Mouse (Mus musculus) erythroblast, embryonic 14.5 days (primary cell): Measurements from ENCODE around the gene Cblb. TPM values are rescaled to one million over a fixed set of nuclear protein-coding genes. Genes with fewer than 3 reads are reported as not detected.

Experiments used
- H3K27me3 ChIP-seq: 2 replicates; pipeline ENCODE4 v1.6.1; 2012; ENCODE audit warnings: inconsistent platforms; ENCODE audit not compliant: control insufficient read depth
- H3K36me3 ChIP-seq: 2 replicates; pipeline ENCODE4 v1.6.1; 2012; ENCODE audit warnings: mild to moderate bottlenecking, inconsistent platforms; ENCODE audit not compliant: control insufficient read depth
- H3K4me1 ChIP-seq: 2 replicates; pipeline ENCODE4 v1.6.1; 2012; ENCODE audit warnings: inconsistent platforms; ENCODE audit not compliant: control insufficient read depth
- H3K4me3 ChIP-seq: replicated peaks from 2 replicates; pipeline ENCODE3; 2012; ENCODE audit warnings: moderate library complexity, mild to moderate bottlenecking, inconsistent platforms
- H3K9me3 ChIP-seq: 2 replicates; pipeline ENCODE4 v1.6.1; 2012; ENCODE audit warnings: low read length, inconsistent platforms, mixed read lengths; ENCODE audit not compliant: control insufficient read depth
- GATA1 ChIP-seq: IDR thresholded peaks from 2 replicates; pipeline ENCODE4 v1.6.1; 2012; ENCODE audit warnings: low read length, inconsistent platforms, mixed read lengths
- TAL1 ChIP-seq: IDR thresholded peaks from 3 replicates; pipeline ENCODE4 v1.6.1; 2012; ENCODE audit warnings: low read length, inconsistent platforms, mixed read lengths
- polyA plus RNA-seq: library from polyadenylated mRNA; stranded (reverse); fragments of >175 nt; gene quantifications from 2 replicates; pipeline ENCODE4 v1.2.3, GENCODE M21; 2012

The Cblb gene
- polyA plus RNA-seq = 0.09 and 0.10 TPM in 2 replicates

DNA sequence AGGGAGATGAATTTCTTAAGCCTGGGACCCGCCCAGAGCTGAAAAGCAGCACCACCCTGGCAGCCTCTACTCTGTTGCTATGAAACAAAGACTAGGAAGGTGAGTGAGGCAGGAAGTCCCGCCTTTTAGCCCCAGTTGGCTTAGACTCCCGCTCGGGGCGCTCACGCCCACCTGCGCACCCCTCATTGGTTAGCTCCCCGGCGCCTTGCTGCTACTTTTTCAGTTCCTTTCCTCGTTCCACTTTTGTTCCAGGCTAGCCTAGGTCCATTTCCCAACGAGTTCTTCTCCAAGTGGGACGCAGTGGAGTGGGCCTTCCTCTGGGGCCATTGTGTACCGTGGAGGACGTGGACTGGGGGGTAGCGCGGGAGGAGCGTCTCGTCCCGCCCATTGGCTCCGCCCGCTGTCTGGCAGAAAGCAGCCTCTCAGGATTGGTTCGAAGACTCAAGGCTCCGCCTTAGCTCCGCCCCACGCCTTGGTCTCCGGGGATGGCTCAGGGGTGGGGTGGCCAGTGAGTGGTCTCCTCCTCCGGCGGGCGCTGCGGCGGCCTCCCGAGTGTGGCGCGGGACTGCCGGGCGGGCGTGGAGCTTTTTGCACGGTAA, at the start of gene Cblb:
Cblb (plus strand) TSS at position 135 of the 599 bp plus-strand sequence.
- TF ChIP-seq GATA1 = no peak
- TF ChIP-seq TAL1 = no peak

DNA sequence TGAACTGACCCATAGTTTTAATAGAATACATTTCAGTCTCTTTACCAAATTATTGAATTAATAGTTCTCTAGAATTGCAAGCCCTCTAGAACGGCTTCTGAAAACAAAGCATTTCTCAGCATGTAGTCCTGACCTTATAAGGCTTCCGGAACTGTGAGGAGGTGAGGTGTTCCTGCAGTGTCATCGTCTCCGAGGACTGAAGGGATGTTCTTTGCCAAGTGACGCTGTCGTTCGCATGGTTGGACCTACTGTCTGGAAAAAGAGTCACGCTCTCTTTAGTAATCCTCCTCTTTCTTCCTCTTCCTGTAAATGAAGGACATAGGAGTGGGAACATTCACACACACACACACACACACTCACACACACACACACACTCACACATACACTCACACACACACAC, 45.6 kb upstream of the Cblb start:
- no peaks in the 10 kb centered on the region for H3K4me1 ChIP-seq
- no peak overlapping the region for H3K4me3 ChIP-seq
- no peaks in the 10 kb centered on the region for H3K36me3 ChIP-seq
- no peak for TF ChIP-seq GATA1
- no peak for TF ChIP-seq TAL1
- H3K9me3 ChIP-seq = no peaks in the 10 kb centered on the region
- H3K27me3 ChIP-seq = no peaks in the 10 kb centered on the region

More for the DNA sequence above, at the start of gene Cblb:
- no peaks in the 10 kb centered on the region for H3K9me3 ChIP-seq
- peaks cover 26% of the 10 kb centered on the region for H3K4me1 ChIP-seq
- H3K36me3 ChIP-seq = peaks cover 11% of the 10 kb centered on the region
- no peaks in the 10 kb centered on the region for H3K27me3 ChIP-seq
- peak within 1 kb of the TSS; percentile 94 for H3K4me3 ChIP-seq

- no peaks in the 10 kb centered on the region for H3K9me3 ChIP-seq
- TF ChIP-seq TAL1 (no peak), GATA1 (no peak)
Measured at GRCm38 (mm10) chr16:51986207-51986606, 44.8 kb upstream of the Cblb start.

DNA sequence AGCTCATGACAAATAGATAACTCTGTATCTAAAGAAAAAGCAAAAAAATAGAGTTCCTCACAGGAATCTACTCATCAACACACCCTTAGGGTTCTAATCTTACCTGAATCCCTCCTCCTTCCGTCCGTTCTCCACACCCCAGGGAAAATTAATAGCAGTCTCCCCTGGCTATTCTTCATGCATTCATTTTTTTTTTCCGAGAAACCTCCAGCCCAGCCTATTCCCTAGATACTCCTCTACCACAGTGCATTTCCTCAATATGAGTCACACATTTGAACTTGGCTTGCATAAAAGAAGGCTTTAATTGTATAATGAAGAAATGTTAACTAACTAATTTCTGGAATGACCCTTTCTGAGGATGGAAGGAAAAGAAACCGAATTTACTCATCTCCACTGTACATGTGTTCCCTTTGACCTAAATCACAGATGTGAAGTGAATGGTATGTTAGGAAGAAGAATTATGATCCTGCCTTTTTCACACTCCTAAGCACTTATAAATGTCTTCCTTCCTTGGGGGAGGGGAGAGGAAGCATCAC, 43.9 kb upstream of the Cblb start:
- H3K27me3 ChIP-seq = no peaks in the 10 kb centered on the region

More at GRCm38 (mm10) chr16:51986207-51986606, 44.8 kb upstream of the Cblb start:
- Histone ChIP-seq H3K36me3 (no peaks in the 10 kb centered on the region), H3K4me1 (no peaks in the 10 kb centered on the region), H3K27me3 (no peaks in the 10 kb centered on the region), H3K4me3 (no peak overlapping the region)

GRCm38 (mm10) chr16:51988027-51988426, 43.0 kb upstream of the Cblb start:
- no peaks in the 10 kb centered on the region for H3K4me1 ChIP-seq
- no peaks in the 10 kb centered on the region for H3K27me3 ChIP-seq
- no peak overlapping the region for H3K4me3 ChIP-seq
- TF ChIP-seq TAL1 (no peak), GATA1 (no peak)
- H3K36me3 ChIP-seq = no peaks in the 10 kb centered on the region
- no peaks in the 10 kb centered on the region for H3K9me3 ChIP-seq

More for the DNA sequence above, 43.9 kb upstream of the Cblb start:
- H3K36me3 ChIP-seq = no peaks in the 10 kb centered on the region
- no peak for TF ChIP-seq GATA1
- no peak for TF ChIP-seq TAL1
- H3K9me3 ChIP-seq = no peaks in the 10 kb centered on the region
- no peak overlapping the region for H3K4me3 ChIP-seq
- H3K4me1 ChIP-seq = no peaks in the 10 kb centered on the region

GRCm38 (mm10) chr16:51989259-51989658, 41.8 kb upstream of the Cblb start:
- H3K27me3 ChIP-seq = no peaks in the 10 kb centered on the region
- H3K9me3 ChIP-seq = no peaks in the 10 kb centered on the region
- H3K4me1 ChIP-seq = no peaks in the 10 kb centered on the region
- TF ChIP-seq GATA1 (no peak), TAL1 (no peak)
- no peak overlapping the region for H3K4me3 ChIP-seq
- H3K36me3 ChIP-seq = no peaks in the 10 kb centered on the region

- no peak for TF ChIP-seq GATA1
- TF ChIP-seq TAL1 = no peak
- no peaks in the 10 kb centered on the region for H3K4me1 ChIP-seq
- no peaks in the 10 kb centered on the region for H3K36me3 ChIP-seq
- H3K9me3 ChIP-seq = no peaks in the 10 kb centered on the region
- no peak overlapping the region for H3K4me3 ChIP-seq
- H3K27me3 ChIP-seq = no peaks in the 10 kb centered on the region
Measured at GRCm38 (mm10) chr16:52000043-52000442, 31.0 kb upstream of the Cblb start.

DNA sequence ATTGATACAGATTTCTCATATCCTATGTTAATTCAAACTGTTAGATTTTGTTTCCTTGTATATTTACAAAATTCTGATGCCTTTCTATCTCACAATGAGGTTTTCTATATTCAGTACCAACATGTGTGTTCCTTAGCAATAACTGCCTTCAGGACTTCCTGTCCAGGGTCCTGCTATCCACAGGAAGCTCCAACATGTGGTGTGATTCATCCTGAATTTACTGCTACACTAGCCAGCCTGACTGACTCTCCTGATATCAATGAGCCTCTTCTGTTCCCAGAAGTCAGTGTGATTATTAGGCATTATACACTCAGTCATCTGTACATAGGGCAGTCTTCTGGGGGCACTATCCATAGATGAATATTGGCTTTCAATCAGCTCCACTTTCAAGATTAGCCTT, 30.2 kb upstream of the Cblb start:
- no peaks in the 10 kb centered on the region for H3K9me3 ChIP-seq
- H3K4me1 ChIP-seq = no peaks in the 10 kb centered on the region
- H3K36me3 ChIP-seq = no peaks in the 10 kb centered on the region
- no peak overlapping the region for H3K4me3 ChIP-seq
- H3K27me3 ChIP-seq = no peaks in the 10 kb centered on the region
- TF ChIP-seq GATA1 = no peak
- TF ChIP-seq TAL1 = no peak

DNA sequence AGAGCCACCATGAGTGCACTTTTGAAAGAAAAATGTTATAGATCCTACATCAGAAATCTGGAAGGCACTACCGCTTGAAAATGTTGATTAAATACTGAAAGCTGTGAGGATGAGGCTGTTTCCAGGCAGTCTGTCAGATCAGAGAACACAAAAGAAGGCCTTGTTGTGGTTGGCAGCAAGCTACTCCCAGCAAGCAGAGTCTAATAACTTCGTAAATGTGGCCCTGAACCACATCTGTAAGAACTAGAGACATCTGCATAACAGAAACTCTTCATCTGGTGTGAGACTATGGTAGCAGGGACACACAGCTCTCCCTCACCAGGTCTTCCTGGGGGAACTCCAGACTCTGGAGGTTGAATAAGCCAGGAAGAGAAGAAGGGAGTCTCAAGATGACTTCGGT, 24.0 kb upstream of the Cblb start:
- no peaks in the 10 kb centered on the region for H3K4me1 ChIP-seq
- H3K27me3 ChIP-seq = no peaks in the 10 kb centered on the region
- no peak overlapping the region for H3K4me3 ChIP-seq
- no peak for TF ChIP-seq GATA1
- no peak for TF ChIP-seq TAL1
- no peaks in the 10 kb centered on the region for H3K36me3 ChIP-seq
- H3K9me3 ChIP-seq = no peaks in the 10 kb centered on the region

DNA sequence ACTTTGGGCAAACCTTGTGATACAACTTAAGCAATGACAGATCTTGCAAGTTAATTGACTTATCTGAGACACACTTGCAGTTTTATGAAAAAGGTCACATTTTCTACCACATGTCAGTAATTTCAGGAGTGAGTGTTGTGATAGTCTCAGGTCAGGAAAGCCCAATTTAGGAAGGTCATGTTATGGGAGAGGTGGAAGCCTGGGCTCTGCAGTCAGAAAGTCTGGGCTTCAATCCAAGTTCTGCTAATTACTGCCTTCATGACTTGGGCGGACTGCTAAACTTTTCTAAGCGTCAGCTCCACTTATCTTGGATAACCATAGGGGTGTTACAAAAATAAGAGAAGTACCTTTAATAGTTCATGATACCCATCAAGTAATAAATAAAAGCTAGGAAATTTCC, 22.6 kb upstream of the Cblb start:
- H3K4me1 ChIP-seq = no peaks in the 10 kb centered on the region
- no peaks in the 10 kb centered on the region for H3K9me3 ChIP-seq
- H3K4me3 ChIP-seq = no peak overlapping the region
- H3K36me3 ChIP-seq = no peaks in the 10 kb centered on the region
- H3K27me3 ChIP-seq = no peaks in the 10 kb centered on the region
- TF ChIP-seq TAL1 (no peak), GATA1 (no peak)
